Mouse (Mus musculus) testis, postnatal 14 days (tissue): ENCODE results near the gene Olfr482.

Source experiments
- DNase-seq: peaks from one replicate; pipeline ENCODE4 v3.0.0; 2021; ENCODE audit warnings: low spot score

The Olfr482 gene

DNA sequence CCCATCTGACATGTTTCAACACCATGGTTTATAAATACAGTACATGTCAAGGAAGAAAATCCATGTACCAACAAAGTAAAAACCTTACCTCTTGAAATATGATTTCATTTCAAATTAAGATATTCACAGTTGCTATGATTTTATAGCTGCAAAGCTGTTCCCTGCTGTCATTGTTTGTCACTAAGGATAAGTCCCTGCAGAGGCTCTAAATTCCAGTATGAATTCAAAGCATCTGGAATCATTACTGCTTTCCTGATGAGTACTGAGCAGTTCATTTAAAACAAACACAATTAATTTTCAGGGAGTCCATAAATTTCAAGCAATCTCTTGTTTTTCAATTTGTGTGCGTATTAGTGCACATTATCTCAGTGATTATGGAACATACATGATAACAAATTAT lies at the start of gene Olfr482:
Gene Olfr482 (minus strand): TSS at position 101 of the 400 bp plus-strand sequence.
- no peak for DNase-seq

DNA sequence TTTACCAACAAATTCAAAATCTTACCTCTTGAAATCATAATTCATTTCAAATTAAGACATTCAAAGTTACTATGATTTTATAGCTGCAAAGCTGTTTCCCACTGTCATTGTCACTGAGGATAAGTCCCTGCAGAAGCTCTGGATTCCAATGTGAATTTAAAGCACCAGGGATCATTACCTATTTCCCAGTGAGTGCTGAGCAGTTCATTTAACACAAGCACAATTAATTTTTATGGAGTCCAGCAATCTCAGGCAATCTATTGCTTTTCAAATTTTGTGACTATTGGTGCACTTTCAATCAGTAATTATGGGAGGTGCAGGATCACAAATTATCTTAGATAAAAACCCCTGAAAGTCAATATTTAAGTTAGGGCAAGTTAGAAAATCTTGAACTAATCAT lies 30.0 kb upstream of the Olfr482 start, which contains the start of gene Olfr484:
Gene Olfr484 (minus strand): TSS at position 101 of the 400 bp plus-strand sequence.
- DNase-seq = no peak

DNA sequence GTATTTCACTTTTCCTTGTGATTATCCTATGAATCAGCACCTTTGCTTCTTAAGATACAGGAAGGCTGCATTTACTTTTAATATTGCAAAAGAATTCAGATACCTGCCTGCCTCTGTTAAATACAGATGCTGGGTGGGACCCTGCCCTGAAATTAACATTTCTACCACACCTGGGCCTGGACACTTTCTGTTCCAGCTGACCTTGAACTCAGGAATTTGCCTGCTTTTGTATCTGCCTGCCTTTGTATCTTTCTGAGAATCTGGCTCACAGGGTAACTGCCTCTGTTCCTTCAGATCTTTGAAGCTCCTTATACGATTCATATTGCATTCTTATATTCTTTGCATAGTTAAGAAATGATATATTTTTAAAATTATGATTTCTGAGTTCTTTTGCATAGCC lies 24.0 kb upstream of the Olfr482 start:
- no peak for DNase-seq

DNA sequence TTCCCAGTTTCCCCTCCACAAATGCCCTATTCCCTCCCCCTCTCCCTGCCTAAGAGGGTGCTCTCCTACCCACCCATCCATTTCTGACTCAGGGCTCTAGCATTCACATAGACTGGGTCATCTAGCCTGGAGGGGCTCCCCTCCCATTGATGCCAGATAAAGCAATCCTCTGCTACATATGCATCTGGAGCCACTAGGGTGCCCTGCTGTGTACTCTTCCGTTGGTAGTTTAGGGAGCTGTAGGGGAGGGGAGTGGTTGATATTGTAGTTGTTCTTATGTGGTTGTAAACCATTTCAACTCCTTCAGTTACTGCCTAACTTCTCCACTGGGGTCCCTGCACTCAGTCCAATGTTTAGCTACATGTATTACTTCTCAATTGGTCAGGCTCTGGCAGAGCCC lies 23.3 kb upstream of the Olfr482 start:
- DNase-seq = no peak

DNA sequence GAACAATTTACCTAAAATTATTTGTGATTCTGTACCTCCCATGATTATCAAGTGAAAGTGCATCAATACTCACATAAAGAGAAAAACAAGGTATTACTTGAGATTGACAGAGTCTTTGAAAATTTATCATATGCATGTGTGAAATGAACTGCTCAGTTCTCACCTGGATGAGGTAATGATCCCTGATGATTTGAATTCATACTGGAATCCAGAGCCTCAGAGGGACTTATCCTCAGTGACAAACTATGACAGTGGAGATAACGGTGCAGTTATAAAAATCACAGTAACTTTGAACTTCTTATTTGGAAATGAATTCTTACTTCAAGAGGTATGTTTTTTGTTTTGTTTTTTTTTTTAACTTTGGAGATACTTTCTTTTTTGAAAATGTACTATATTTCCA lies 3.2 kb upstream of the Olfr482 start, which contains the start of gene Olfr483:
Gene Olfr483 (plus strand): TSS at position 301 of the 400 bp plus-strand sequence.
- no peak for DNase-seq

DNA sequence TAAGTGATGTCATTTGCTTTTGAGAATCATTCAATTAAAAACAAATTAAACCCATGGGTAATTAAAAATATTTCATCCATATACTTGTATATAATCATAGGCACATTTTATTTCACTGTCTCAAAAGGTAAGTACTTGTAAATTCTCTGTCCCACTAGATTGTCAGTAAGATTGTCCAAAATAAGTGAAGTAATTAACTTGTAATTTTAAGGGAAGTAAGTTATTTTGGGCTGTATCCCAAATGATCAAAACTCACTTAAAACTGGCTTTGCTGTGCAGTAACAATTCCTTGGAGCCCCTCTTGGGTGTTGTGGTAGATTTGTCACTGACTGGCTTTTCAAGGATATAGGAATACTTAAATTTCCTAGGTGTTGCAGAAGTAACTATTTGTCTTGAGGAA lies 17.8 kb downstream of the Olfr482 start, which contains the start of gene Olfr481:
Gene Olfr481 (plus strand): TSS at position 301 of the 400 bp plus-strand sequence.
- no peak for DNase-seq

DNA sequence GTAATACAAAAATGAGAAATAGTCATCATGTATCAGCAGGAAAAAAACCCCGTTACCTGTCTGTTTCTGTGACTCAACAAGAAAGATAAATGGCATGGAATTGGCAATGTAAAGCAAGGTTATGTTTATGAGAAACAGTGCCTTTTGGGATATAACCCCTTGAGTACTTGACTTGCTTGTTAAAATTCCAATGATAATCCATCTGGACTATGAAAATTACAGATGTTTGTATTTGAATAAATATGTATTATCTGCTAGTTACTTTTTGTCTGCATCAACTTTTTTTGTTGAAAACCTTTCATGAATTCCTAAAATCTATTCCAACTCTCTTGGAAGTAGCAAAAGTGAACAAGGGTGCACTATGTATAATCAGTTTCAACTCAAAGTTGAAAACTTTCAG lies 30.1 kb downstream of the Olfr482 start, which contains the start of gene Olfr480:
Gene Olfr480 (minus strand): TSS at position 101 of the 400 bp plus-strand sequence.
- no peak for DNase-seq

DNA sequence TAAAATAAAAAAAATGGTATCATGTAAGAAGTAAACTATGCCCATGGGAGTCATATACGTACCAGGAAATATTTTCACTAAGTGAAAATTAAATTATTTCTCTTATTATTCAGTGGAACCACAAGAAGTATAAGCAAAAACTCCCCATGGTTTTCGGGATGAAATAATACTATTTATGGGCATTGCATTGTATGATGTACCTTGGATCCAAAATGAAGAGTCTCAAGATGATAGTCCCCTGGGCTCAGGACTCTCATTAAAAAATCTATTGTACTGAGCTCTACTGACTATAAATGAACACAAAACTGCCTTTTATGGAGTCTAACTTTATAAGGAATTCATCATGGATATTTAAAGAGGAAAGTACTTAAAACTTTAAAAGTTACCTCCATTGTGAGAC lies 47.0 kb downstream of the Olfr482 start, which contains the start of gene Olfr479:
Gene Olfr479 (plus strand): TSS at position 301 of the 400 bp plus-strand sequence.
- no peak for DNase-seq
